Mouse (Mus musculus) midbrain, embryonic 10.5 days (tissue): Measurements from ENCODE around the gene Dab1. TPM values are rescaled to one million over a fixed set of nuclear protein-coding genes. Genes with fewer than 3 reads are reported as not detected.

Source experiments
- DNase-seq: peaks from one replicate; pipeline ENCODE4 v3.0.0-alpha.2; 2017; ENCODE audit warnings: low spot score
- H3K27ac ChIP-seq: fragments of 300-500 bp; sonication (generic); replicated peaks from 2 replicates; pipeline ENCODE4 v1.5.1; 2016; ENCODE audit warnings: mild to moderate bottlenecking
- H3K27me3 ChIP-seq: fragments of 300-500 bp; sonication (generic); 2 replicates; pipeline ENCODE4 v1.6.1; 2016; ENCODE audit warnings: low read depth, mild to moderate bottlenecking; ENCODE audit not compliant: poor library complexity, severe bottlenecking
- H3K36me3 ChIP-seq: fragments of 300-500 bp; sonication (generic); 2 replicates; pipeline ENCODE4 v1.6.1; 2016; ENCODE audit warnings: mild to moderate bottlenecking, moderate library complexity
- H3K4me1 ChIP-seq: fragments of 300-500 bp; sonication (generic); 2 replicates; pipeline ENCODE4 v1.6.1; 2016
- H3K4me3 ChIP-seq: fragments of 300-500 bp; sonication (generic); 2 replicates; pipeline ENCODE4 v1.5.1; 2016; ENCODE audit warnings: mild to moderate bottlenecking, moderate library complexity
- H3K9me3 ChIP-seq: fragments of 300-500 bp; sonication (generic); replicated peaks from 2 replicates; pipeline ENCODE4 v1.6.1; 2016; ENCODE audit warnings: mild to moderate bottlenecking
- WGBS: fragments of 180-500 bp; shearing (Covaris S2); methylation state at CpG from one replicate; pipeline ENCODE4 v1.1.7; 2016; 5-methylcytosine and 5-hydroxymethylcytosine counted together
- polyA plus RNA-seq: library from polyadenylated mRNA; unstranded; fragments of >200 nt; fragmentation: Nextera tagmentation; extraction: Ambion mirVana; gene quantifications from 2 replicates; pipeline ENCODE4 v1.2.1, GENCODE M21; 2016

Dab1 gene
- polyA plus RNA-seq, 1 experiment from 2014 or later: 27.0 TPM

- peak; percentile 27 for DNase-seq
- no peak overlapping the region for H3K27ac ChIP-seq
- no peak overlapping the region for H3K4me3 ChIP-seq
- H3K4me1 ChIP-seq: 0 out of 2 replicates have a peak, but pooled peaks cover 6% of the 10 kb centered on the region
- 40% methylated on average over 3 of the region's 3 CpGs for WGBS
- no peaks in the 10 kb centered on the region for H3K36me3 ChIP-seq
- H3K9me3 ChIP-seq: no peaks in the 10 kb centered on the region
- no peaks in the 10 kb centered on the region for H3K27me3 ChIP-seq
Measured at GRCm38 (mm10) chr4:103875564-103875963, 256.4 kb downstream of the Dab1 start.

- Histone ChIP-seq H3K4me3 (no peak overlapping the region), H3K4me1 (peaks cover 13% of the 10 kb centered on the region; the same call in 1 of the 2 replicates), H3K27ac (no peak overlapping the region), H3K9me3 (no peaks in the 10 kb centered on the region), H3K27me3 (no peaks in the 10 kb centered on the region), H3K36me3 (no peaks in the 10 kb centered on the region)
- 93% methylated on average over 4 of the region's 4 CpGs for WGBS
- DNase-seq: no peak
Measured at GRCm38 (mm10) chr4:103878841-103879240, 259.7 kb downstream of the Dab1 start.

DNA sequence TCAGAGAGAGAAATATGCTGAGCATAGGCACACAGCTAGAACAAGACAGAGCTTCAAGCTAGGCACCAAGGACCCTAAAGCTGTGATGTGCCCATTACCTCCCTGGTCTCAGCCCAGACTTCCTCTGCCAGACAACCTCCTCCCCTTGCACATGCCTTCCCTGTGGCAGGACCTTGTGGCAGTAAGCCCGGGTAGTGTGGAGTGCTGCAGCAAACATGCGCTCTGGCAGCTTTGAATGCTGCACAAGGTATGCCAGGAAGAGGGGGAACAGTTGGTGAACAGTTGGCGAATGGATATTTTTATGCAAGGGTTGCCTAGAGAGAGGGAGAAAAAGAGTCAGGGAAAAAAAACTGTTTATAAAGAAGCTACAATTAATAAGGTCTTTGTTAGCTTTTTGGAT lies 262.5 kb downstream of the Dab1 start:
- Histone ChIP-seq H3K4me1 (peaks cover 13% of the 10 kb centered on the region; the same call in 1 of the 2 replicates), H3K27me3 (no peaks in the 10 kb centered on the region), H3K4me3 (no peak overlapping the region), H3K9me3 (no peaks in the 10 kb centered on the region), H3K36me3 (no peaks in the 10 kb centered on the region), H3K27ac (no peak overlapping the region)
- DNase-seq: no peak
- WGBS: 65% methylated on average over 3 of the region's 3 CpGs

DNA sequence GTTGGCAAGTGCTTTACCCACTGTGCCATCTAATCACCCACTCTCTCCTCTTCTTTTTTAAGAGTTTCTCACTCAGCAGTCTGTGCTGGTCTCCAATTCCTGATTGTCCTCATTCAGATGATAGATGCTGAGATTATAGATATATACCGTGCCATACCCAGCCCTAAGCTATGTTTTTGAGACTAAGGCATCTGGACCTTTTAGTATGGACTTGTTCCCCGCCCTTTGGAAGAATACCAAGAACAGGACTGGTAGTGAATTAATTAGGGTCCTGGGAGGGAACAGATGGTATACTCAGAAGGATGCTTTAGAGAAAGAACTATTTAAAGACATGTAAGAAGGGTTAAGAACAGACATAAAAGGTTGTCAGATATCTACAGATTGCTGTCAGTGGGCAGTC lies 268.9 kb downstream of the Dab1 start:
- Histone ChIP-seq H3K27me3 (no peaks in the 10 kb centered on the region), H3K9me3 (no peaks in the 10 kb centered on the region), H3K4me3 (no peak overlapping the region), H3K4me1 (no peaks in the 10 kb centered on the region), H3K27ac (no peak overlapping the region), H3K36me3 (no peaks in the 10 kb centered on the region)
- no peak for DNase-seq
- WGBS: 85% methylated on average over 2 of the region's 2 CpGs

DNA sequence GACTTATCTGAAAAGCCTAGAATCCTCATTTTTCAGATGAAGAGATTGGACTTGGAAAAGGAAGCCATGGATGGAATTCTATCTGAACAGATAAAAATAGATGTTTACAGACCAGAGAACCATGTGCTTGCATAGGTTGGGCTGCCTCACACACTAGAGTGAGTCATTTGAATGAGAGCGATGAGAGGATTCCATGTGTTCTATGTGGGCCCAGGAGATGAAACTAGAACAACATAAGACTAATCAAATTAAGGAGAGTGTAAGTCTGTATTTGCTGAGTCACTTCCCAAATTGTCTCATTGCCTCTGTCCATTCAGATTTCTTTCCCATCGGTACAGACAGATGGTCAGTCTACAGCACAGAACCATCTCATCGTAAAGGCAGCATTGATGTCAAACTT lies 270.0 kb downstream of the Dab1 start:
- no peak for DNase-seq
- H3K9me3 ChIP-seq: no peaks in the 10 kb centered on the region
- H3K27me3 ChIP-seq: no peaks in the 10 kb centered on the region
- 96% methylated on average over 3 of the region's 3 CpGs for WGBS
- no peaks in the 10 kb centered on the region for H3K36me3 ChIP-seq
- H3K27ac ChIP-seq: no peak overlapping the region
- H3K4me1 ChIP-seq: no peaks in the 10 kb centered on the region
- no peak overlapping the region for H3K4me3 ChIP-seq

DNA sequence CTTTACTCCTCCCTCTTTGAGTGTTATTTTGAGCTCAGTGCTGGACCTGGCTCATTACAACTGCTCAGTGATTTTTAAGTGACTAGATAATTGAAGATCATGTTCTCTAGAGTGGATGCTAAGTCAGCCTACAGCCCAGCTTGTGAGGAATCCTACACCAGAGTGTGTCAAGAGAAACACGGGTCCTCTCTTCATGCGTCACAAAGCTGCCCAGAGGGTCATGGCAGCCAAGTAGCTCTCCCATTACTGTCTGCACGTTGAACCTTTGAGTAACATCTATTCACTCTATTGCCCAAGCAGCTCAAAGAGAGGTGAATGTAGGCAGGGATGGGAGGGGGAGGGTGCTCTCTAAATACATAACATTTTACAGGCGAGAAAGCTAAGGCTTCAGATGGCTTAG lies 277.6 kb downstream of the Dab1 start:
- DNase-seq: no peak
- H3K36me3 ChIP-seq: no peaks in the 10 kb centered on the region
- no peaks in the 10 kb centered on the region for H3K4me1 ChIP-seq
- no peaks in the 10 kb centered on the region for H3K9me3 ChIP-seq
- no peak overlapping the region for H3K27ac ChIP-seq
- 85% methylated on average over 4 of the region's 4 CpGs for WGBS
- no peak overlapping the region for H3K4me3 ChIP-seq
- H3K27me3 ChIP-seq: no peaks in the 10 kb centered on the region

DNA sequence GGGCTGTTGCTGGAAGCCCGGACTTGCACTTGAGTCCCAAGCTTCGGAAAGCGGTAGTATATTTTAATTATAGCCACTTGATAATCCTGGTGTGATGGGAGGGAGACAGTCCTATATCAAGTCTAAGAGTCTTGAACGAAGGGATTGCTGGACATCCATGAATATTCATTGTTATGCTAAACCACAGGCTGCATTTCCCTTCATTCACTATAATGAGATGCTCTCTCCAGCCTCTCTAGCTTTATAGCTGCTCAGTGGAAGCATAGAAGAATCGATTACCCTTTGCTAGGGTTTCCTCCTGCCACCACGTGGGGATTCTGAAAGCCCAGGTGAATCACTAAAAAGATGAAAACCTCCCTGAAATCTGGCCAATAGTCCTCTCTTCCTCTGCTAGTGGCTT lies 278.5 kb downstream of the Dab1 start:
- WGBS: 77% methylated on average over 6 of the region's 6 CpGs
- H3K27ac ChIP-seq: no peak overlapping the region
- no peaks in the 10 kb centered on the region for H3K4me1 ChIP-seq
- no peaks in the 10 kb centered on the region for H3K36me3 ChIP-seq
- H3K9me3 ChIP-seq: no peaks in the 10 kb centered on the region
- no peaks in the 10 kb centered on the region for H3K27me3 ChIP-seq
- no peak overlapping the region for H3K4me3 ChIP-seq
- DNase-seq: no peak

- H3K4me3 ChIP-seq: no peak overlapping the region
- 71% methylated on average over 4 of the region's 4 CpGs for WGBS
- no peaks in the 10 kb centered on the region for H3K36me3 ChIP-seq
- H3K4me1 ChIP-seq: 0 out of 2 replicates have a peak, but pooled peaks cover 5% of the 10 kb centered on the region
- H3K9me3 ChIP-seq: no peaks in the 10 kb centered on the region
- DNase-seq: no peak
- H3K27ac ChIP-seq: no peak overlapping the region
- no peaks in the 10 kb centered on the region for H3K27me3 ChIP-seq
Measured at GRCm38 (mm10) chr4:103911441-103911840, 292.3 kb downstream of the Dab1 start.

- no peak overlapping the region for H3K27ac ChIP-seq
- 0 out of 2 replicates have a peak, but pooled peaks cover 5% of the 10 kb centered on the region for H3K4me1 ChIP-seq
- no peaks in the 10 kb centered on the region for H3K27me3 ChIP-seq
- no peaks in the 10 kb centered on the region for H3K36me3 ChIP-seq
- no peak for DNase-seq
- H3K4me3 ChIP-seq: no peak overlapping the region
- H3K9me3 ChIP-seq: no peaks in the 10 kb centered on the region
- WGBS: 88% methylated on average over 6 of the region's 6 CpGs
Measured at GRCm38 (mm10) chr4:103912071-103912470, 292.9 kb downstream of the Dab1 start.

- no peak for DNase-seq
- H3K9me3 ChIP-seq: no peaks in the 10 kb centered on the region
- 70% methylated on average over 3 of the region's 3 CpGs for WGBS
- H3K27ac ChIP-seq: no peak overlapping the region
- H3K27me3 ChIP-seq: no peaks in the 10 kb centered on the region
- H3K4me3 ChIP-seq: no peak overlapping the region
- H3K4me1 ChIP-seq: peaks cover 9% of the 10 kb centered on the region
- H3K36me3 ChIP-seq: no peaks in the 10 kb centered on the region
Measured at GRCm38 (mm10) chr4:103922431-103922931, 303.3 kb downstream of the Dab1 start.

DNA sequence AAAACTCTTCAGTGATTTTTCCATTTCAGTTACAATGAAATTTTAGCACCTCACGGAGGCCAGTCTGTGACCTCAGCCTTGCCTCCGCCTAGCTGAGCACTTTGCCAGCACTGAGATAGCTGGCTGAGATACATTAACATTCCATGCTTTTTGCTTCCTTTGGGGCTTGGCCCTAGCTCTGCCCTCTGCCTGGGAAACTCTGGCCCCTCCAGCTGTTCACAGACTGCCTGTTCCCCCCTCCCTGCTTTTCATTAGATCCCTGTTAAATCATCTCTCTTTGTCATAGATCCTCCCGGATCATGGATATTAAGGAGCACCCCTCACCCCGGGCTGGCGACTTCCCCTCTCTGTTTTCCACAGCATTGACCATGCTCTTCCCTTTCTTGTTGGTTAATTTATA lies 307.5 kb downstream of the Dab1 start:
- WGBS: 60% methylated on average over 5 of the region's 5 CpGs
- H3K4me3 ChIP-seq: no peak overlapping the region
- H3K27ac ChIP-seq: no peak overlapping the region
- no peaks in the 10 kb centered on the region for H3K9me3 ChIP-seq
- H3K27me3 ChIP-seq: peaks cover 16% of the 10 kb centered on the region
- H3K36me3 ChIP-seq: no peaks in the 10 kb centered on the region
- peaks cover 28% of the 10 kb centered on the region for H3K4me1 ChIP-seq
- no peak for DNase-seq

- H3K4me1 ChIP-seq: peaks cover 38% of the 10 kb centered on the region
- H3K9me3 ChIP-seq: no peaks in the 10 kb centered on the region
- peaks cover 24% of the 10 kb centered on the region for H3K27me3 ChIP-seq
- no peak overlapping the region for H3K4me3 ChIP-seq
- H3K27ac ChIP-seq: no peak overlapping the region
- H3K36me3 ChIP-seq: no peaks in the 10 kb centered on the region
- DNase-seq: no peak
Measured at GRCm38 (mm10) chr4:103929631-103930030, 310.5 kb downstream of the Dab1 start.

- Histone ChIP-seq H3K4me1 (peaks cover 22% of the 10 kb centered on the region), H3K27ac (no peak overlapping the region), H3K36me3 (no peaks in the 10 kb centered on the region), H3K4me3 (no peak overlapping the region), H3K27me3 (peaks cover 16% of the 10 kb centered on the region), H3K9me3 (no peaks in the 10 kb centered on the region)
- WGBS: 59% methylated on average over 3 of the region's 3 CpGs
- DNase-seq: no peak
Measured at GRCm38 (mm10) chr4:103934364-103934763, 315.2 kb downstream of the Dab1 start.

- WGBS: 92% methylated on average over 3 of the region's 3 CpGs
- H3K36me3 ChIP-seq: no peaks in the 10 kb centered on the region
- H3K9me3 ChIP-seq: no peaks in the 10 kb centered on the region
- H3K4me1 ChIP-seq: peaks cover 3% of the 10 kb centered on the region; the same call in 1 of the 2 replicates
- no peak for DNase-seq
- no peak overlapping the region for H3K27ac ChIP-seq
- no peak overlapping the region for H3K4me3 ChIP-seq
- H3K27me3 ChIP-seq: no peaks in the 10 kb centered on the region
Measured at GRCm38 (mm10) chr4:103948255-103948654, 329.1 kb downstream of the Dab1 start.
